Mouse (Mus musculus): ENCODE results near the gene Hgd.

- TF ChIP-seq CTCF (IDR thresholded peaks at IDR 0.05; ENCODE audit: insufficient read depth, low read length), result no peak
- TF ChIP-seq POLR2A (IDR thresholded peaks at IDR 0.05; ENCODE audit: borderline replicate concordance, extremely low read depth, low read depth, low read length), result no peak
Observed at GRCm38 (mm10) chr16:37655756-37656347, 75.9 kb downstream of the Hgd start.
